ENCODE assay signal across 9 mouse cellular contexts in the genomic region with DNA sequence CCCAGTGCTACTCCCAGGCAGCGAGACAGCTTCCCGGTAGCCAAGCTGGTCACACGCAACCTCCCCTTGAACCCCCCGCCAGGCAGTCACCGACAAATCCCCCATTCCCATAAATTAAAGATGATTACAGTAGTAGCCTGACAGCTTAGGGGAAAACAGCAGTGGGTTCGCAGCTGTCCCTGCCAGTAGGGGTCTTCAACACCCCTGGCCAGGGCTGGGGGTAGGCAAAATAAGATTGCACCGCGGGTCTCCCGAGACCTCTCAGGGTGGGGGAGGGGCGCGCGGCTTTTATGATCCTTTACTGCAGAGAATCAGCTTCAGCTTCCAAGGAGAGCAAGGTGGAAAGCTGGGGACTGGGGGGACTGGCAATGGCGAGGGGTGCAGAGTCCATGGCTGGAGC. TPM values are rescaled to one million over a fixed set of nuclear protein-coding genes. Genes with fewer than 3 reads are reported as not detected.
DNase-seq lines count a peak whose midpoint lies in the region; ATAC-seq and TF ChIP-seq lines count a peak whose summit lies in the region.
"Had no signal": no experiment of that assay in that cellular context is flagged by ENCODE, and none has a peak within 500 bp of the region (broad histone marks: within the 10 kb centered on the region; RNA-seq: fewer than 3 reads in every experiment).

No protein-coding gene starts in this region.

- peak overlapping the region; percentile 33; the same call in 1 of the 2 replicates for H3K9ac ChIP-seq in lung, embryonic 16.5 days (ENCODE audit: low read length)
- peak overlapping the region; percentile 51; the same call in 1 of the 2 replicates for H3K9ac ChIP-seq in limb, embryonic 13.5 days
- H3K9ac ChIP-seq in stomach, postnatal 0 days (ENCODE audit: low read length): no peak overlapping the region

- 8% methylated on average over 13 of the region's 13 CpGs for WGBS in lung, embryonic 16.5 days
- WGBS in limb, embryonic 13.5 days: 1% methylated on average over 13 of the region's 13 CpGs
- WGBS in stomach, postnatal 0 days: 5% methylated on average over 13 of the region's 13 CpGs

- peak overlapping the region; percentile 42 for H3K4me2 ChIP-seq in lung, embryonic 16.5 days (ENCODE audit: low read depth, low read length)
- peak overlapping the region; percentile 60 for H3K4me2 ChIP-seq in limb, embryonic 13.5 days (replicated peaks)
- H3K4me2 ChIP-seq in stomach, postnatal 0 days (replicated peaks; ENCODE audit: low read depth): 0 out of 2 replicates have a peak overlapping the region, but pooled peaks have one; percentile 14

- H3K27me3 ChIP-seq in lung, embryonic 16.5 days (ENCODE audit: control insufficient read depth, insufficient read depth, low read depth, low read length): no peaks in the 10 kb centered on the region; the same call in 1 of the 2 replicates
- H3K27me3 ChIP-seq in limb, embryonic 13.5 days: peaks cover 32% of the 10 kb centered on the region
- H3K27me3 ChIP-seq in stomach, postnatal 0 days (ENCODE audit: control insufficient read depth, insufficient read depth, low read length): no peaks in the 10 kb centered on the region

- TF ChIP-seq CTCF in stomach, postnatal 0 days (IDR thresholded peaks at IDR 0.05; ENCODE audit: low read depth): no peak

- peak; percentile 69 for DNase-seq in embryo, embryonic 10.5 days (ENCODE audit: low spot score)
- no peak for DNase-seq in embryo, embryonic 10 days (ENCODE audit: low spot score)
- no peak for DNase-seq in lung, adult 18-20 months
- DNase-seq in stomach, postnatal 0 days (ENCODE audit: low spot score): no peak
- DNase-seq: thymus, adult 2 months had no signal

- H3K4me1 ChIP-seq in lung, embryonic 16.5 days (replicated peaks; ENCODE audit: control insufficient read depth, insufficient read depth, low read length): peaks cover 55% of the 10 kb centered on the region
- peaks cover 79% of the 10 kb centered on the region for H3K4me1 ChIP-seq in limb, embryonic 13.5 days
- 0 out of 2 replicates have a peak, but pooled peaks cover 6% of the 10 kb centered on the region for H3K4me1 ChIP-seq in stomach, postnatal 0 days (replicated peaks; ENCODE audit: control insufficient read depth, insufficient read depth)

- TF ChIP-seq EP300 in stomach, postnatal 0 days (optimal IDR thresholded peaks at IDR 0.05): no peak

- H3K27ac ChIP-seq in lung, embryonic 16.5 days (ENCODE audit: low read length): no peak overlapping the region
- H3K27ac ChIP-seq in limb, embryonic 13.5 days: no peak overlapping the region
- no peak overlapping the region for H3K27ac ChIP-seq in stomach, postnatal 0 days (replicated peaks)

- ATAC-seq in lung, embryonic 16.5 days (ENCODE audit: low read depth): no peak
- ATAC-seq in limb, embryonic 13.5 days (ENCODE audit: low FRiP score, low read depth): no peak
- ATAC-seq in stomach, postnatal 0 days (ENCODE audit: low FRiP score, low TSS enrichment): no peak
- no peak for ATAC-seq in megakaryocyte progenitor cell, adult 5-6 weeks (replicated peaks; ENCODE audit: poor library complexity)
- no peak for ATAC-seq in erythroblast, adult 5-6 weeks (replicated peaks; ENCODE audit: low FRiP score, poor library complexity, severe bottlenecking)

- no peaks in the 10 kb centered on the region for H3K36me3 ChIP-seq in lung, embryonic 16.5 days (ENCODE audit: control insufficient read depth, insufficient read depth, low read length)
- H3K36me3 ChIP-seq in limb, embryonic 13.5 days: no peaks in the 10 kb centered on the region
- H3K36me3 ChIP-seq in stomach, postnatal 0 days (ENCODE audit: control insufficient read depth, insufficient read depth, low read length): no peaks in the 10 kb centered on the region

- H3K9me3 ChIP-seq in lung, embryonic 16.5 days (ENCODE audit: control insufficient read depth, low read length): no peaks in the 10 kb centered on the region
- no peaks in the 10 kb centered on the region for H3K9me3 ChIP-seq in limb, embryonic 13.5 days
- H3K9me3 ChIP-seq in stomach, postnatal 0 days (ENCODE audit: control insufficient read depth, low read length): no peaks in the 10 kb centered on the region

- H3K4me3 ChIP-seq in lung, embryonic 16.5 days (ENCODE audit: low read length): no peak overlapping the region
- H3K4me3 ChIP-seq in limb, embryonic 13.5 days: peak overlapping the region; percentile 25
- no peak overlapping the region for H3K4me3 ChIP-seq in stomach, postnatal 0 days (ENCODE audit: low read depth, low read length)

RNA-seq across cellular contexts. Expression of a gene that starts 4.4 kb away (rescaled TPM):
- 11.7 and 12.4 TPM in 2 replicates for polyA plus RNA-seq in lung, embryonic 16.5 days (2015; fragmentation: Nextera tagmentation; extraction: Ambion mirVana)
- polyA plus RNA-seq in limb, embryonic 13.5 days (2015; fragmentation: Nextera tagmentation; extraction: Ambion mirVana): 17.1 and 20.8 TPM in 2 replicates
- 2.8 and 3.0 TPM in 2 replicates for polyA plus RNA-seq in stomach, postnatal 0 days (2015; fragmentation: Nextera tagmentation; extraction: Ambion mirVana)
- total RNA-seq in megakaryocyte progenitor cell, adult 5-6 weeks (2015): not detected in 2 replicates
- not detected in 2 replicates for total RNA-seq in megakaryocyte progenitor cell, adult 5-6 weeks (2017)
- not detected in 2 replicates for total RNA-seq in erythroblast, adult 5-6 weeks (2015; ENCODE audit: low replicate concordance)
- not detected in 2 replicates for total RNA-seq in erythroblast, adult 5-6 weeks (2017; ENCODE audit: low replicate concordance)
